Comparison of ENCODE assay signal across 8 mouse cellular contexts in genomic region chr11:94211651-94212488, GRCm38 (mm10). TPM values are rescaled to one million over a fixed set of nuclear protein-coding genes. Genes with fewer than 3 reads are reported as not detected.
DNase-seq lines count a peak whose midpoint lies in the region; ATAC-seq and TF ChIP-seq lines count a peak whose summit lies in the region.

No protein-coding gene starts in this region.

- peaks cover 18% of the 10 kb centered on the region for H3K4me1 ChIP-seq in forebrain, embryonic 14.5 days (ENCODE audit: control insufficient read depth, insufficient read depth, low read length)
- no peaks in the 10 kb centered on the region for H3K4me1 ChIP-seq in lung, postnatal 0 days (ENCODE audit: insufficient read depth, low read depth, low read length)

- no peaks in the 10 kb centered on the region for H3K9me3 ChIP-seq in forebrain, embryonic 14.5 days (replicated peaks; ENCODE audit: control insufficient read depth, low read length)
- H3K9me3 ChIP-seq in lung, postnatal 0 days (ENCODE audit: low read length): no peaks in the 10 kb centered on the region

- H3K27me3 ChIP-seq in forebrain, embryonic 14.5 days (replicated peaks; ENCODE audit: control insufficient read depth, insufficient read depth, low read length): no peaks in the 10 kb centered on the region
- H3K27me3 ChIP-seq in lung, postnatal 0 days (replicated peaks; ENCODE audit: insufficient read depth, low read length): no peaks in the 10 kb centered on the region

- intact Hi-C loops in heart, postnatal 25 days (cut with DNase I): loop anchor here (2.0 to 5.0 kb wide), 2 partner anchors 51 to 115 kb away; partner anchors contain the start of gene Ankrd40

- H3K4me2 ChIP-seq in forebrain, embryonic 14.5 days (ENCODE audit: low read length): peak overlapping the region; percentile 69
- H3K4me2 ChIP-seq in lung, postnatal 0 days (replicated peaks; ENCODE audit: low read depth, low read length): peak overlapping the region; percentile 67

- no peak for TF ChIP-seq CTCF in lung, postnatal 0 days (IDR thresholded peaks at IDR 0.05)

- DNase-seq in ES-CJ7 (ENCODE audit: low read depth, low spot score): peak; percentile 54
- peak; percentile 88 for DNase-seq in cerebellum, adult 11-12 months
- DNase-seq in forebrain, embryonic 14.5 days (ENCODE audit: low spot score): peak; percentile 73
- peak; percentile 54 for DNase-seq in heart, postnatal 25 days (ENCODE audit: low spot score)
- peak; percentile 49 to 51 for DNase-seq in layer of hippocampus, adult 8-10 months (ENCODE audit: low spot score in 2 of 2)
- peak; percentile 74 for DNase-seq in lung, postnatal 0 days (ENCODE audit: low spot score)
- peak; percentile 63 for DNase-seq in ovary, postnatal 14 days (ENCODE audit: low spot score)
- peak; percentile 77 for DNase-seq in urinary bladder, adult 2 months (ENCODE audit: low spot score)

- H3K4me3 ChIP-seq in forebrain, embryonic 14.5 days (ENCODE audit: low read depth, low read length): peak overlapping the region; percentile 100
- H3K4me3 ChIP-seq in lung, postnatal 0 days (ENCODE audit: low read depth, low read length): peak overlapping the region; percentile 99

- ATAC-seq in forebrain, embryonic 14.5 days: peak; percentile 8
- ATAC-seq in lung, postnatal 0 days: peak; percentile 29

- H3K9ac ChIP-seq in forebrain, embryonic 14.5 days (ENCODE audit: low read length): peak overlapping the region; percentile 99
- peak overlapping the region; percentile 92 for H3K9ac ChIP-seq in lung, postnatal 0 days (replicated peaks; ENCODE audit: low read depth)

- H3K27ac ChIP-seq in forebrain, embryonic 14.5 days (ENCODE audit: low read depth, low read length): peak overlapping the region; percentile 95
- peak overlapping the region; percentile 95 for H3K27ac ChIP-seq in lung, postnatal 0 days (ENCODE audit: low read length)

- no peak for TF ChIP-seq EP300 in lung, postnatal 0 days (IDR thresholded peaks at IDR 0.05)

- WGBS in forebrain, embryonic 14.5 days: 0% methylated on average over 31 of the region's 61 CpGs
- WGBS in lung, postnatal 0 days: under 1% methylated on average over 27 of the region's 61 CpGs

- H3K36me3 ChIP-seq in forebrain, embryonic 14.5 days (ENCODE audit: control insufficient read depth, insufficient read depth, low read length): peaks cover 16% of the 10 kb centered on the region
- H3K36me3 ChIP-seq in lung, postnatal 0 days (ENCODE audit: insufficient read depth, low read length): no peaks in the 10 kb centered on the region

RNA-seq across cellular contexts. Expression of gene Tob1, which starts 0.6 kb away (rescaled TPM):
- polyA plus RNA-seq in forebrain, embryonic 14.5 days (2014; fragmentation: Nextera tagmentation; extraction: Ambion mirVana): 32.4 and 37.5 TPM in 2 replicates
- 10 to 100 TPM; 57.2 to 60.6 TPM for total RNA-seq in heart, postnatal 25 days (2021)
- 10 to 100 TPM; 35.8 to 44.1 (median 39.9) TPM for total RNA-seq in layer of hippocampus, adult 8-10 months (2022)
- 43.9 and 46.0 TPM in 2 replicates for polyA plus RNA-seq in lung, postnatal 0 days (2015; fragmentation: Nextera tagmentation; extraction: Ambion mirVana)
- 36.6 and 36.9 TPM in 2 replicates for polyA plus RNA-seq in urinary bladder, adult 2 months (2012; rRNA removed)

RNA-seq across cellular contexts. Expression of gene Wfikkn2, which starts 33.9 kb away (rescaled TPM):
- 3.7 and 4.2 TPM in 2 replicates for polyA plus RNA-seq in forebrain, embryonic 14.5 days (2014; fragmentation: Nextera tagmentation; extraction: Ambion mirVana)
- 1 to 10 TPM; 2.3 to 3.1 TPM for total RNA-seq in heart, postnatal 25 days (2021)
- total RNA-seq in layer of hippocampus, adult 8-10 months (2022): 1 to 10 TPM; 1.3 to 2.4 (median 1.9) TPM
- 0.46 and 0.60 TPM in 2 replicates for polyA plus RNA-seq in lung, postnatal 0 days (2015; fragmentation: Nextera tagmentation; extraction: Ambion mirVana)
- 3.6 and 4.7 TPM in 2 replicates for polyA plus RNA-seq in urinary bladder, adult 2 months (2012; rRNA removed)

Comparison
In these comparisons a context has a peak if more than half of its experiments do, and no peak if none do; other contexts are left out.
1. Peak in every context shown above with its lines: DNase-seq, ATAC-seq, H3K4me3 ChIP-seq and H3K27ac ChIP-seq.